In the genomic region with DNA sequence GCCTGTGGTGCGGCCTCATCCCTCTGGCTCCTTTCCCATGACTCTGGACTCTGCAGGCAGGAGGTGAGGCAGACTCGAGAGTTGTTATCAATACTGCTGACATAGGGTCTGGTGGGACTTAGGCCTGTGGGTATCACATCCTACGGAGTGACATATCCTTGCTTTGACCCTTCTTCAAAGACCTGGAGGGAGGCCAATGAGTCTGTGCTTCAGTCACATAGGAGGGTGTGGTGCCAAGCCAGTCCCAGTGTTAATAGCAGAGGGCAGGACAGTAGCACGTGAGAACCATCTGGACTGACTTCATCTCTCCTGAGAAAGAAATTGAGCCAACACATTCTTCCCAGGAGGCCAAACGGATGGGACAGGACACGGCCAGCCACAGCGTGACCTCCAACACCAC, we compare ENCODE assay signal across 14 mouse cellular contexts. TPM values are rescaled to one million over a fixed set of nuclear protein-coding genes. Genes with fewer than 3 reads are reported as not detected.
DNase-seq lines count a peak whose midpoint lies in the region; ATAC-seq and TF ChIP-seq lines count a peak whose summit lies in the region.
"Had no signal": no experiment of that assay in that cellular context is flagged by ENCODE, and none has a peak within 500 bp of the region (broad histone marks: within the 10 kb centered on the region; RNA-seq: fewer than 3 reads in every experiment).

No protein-coding gene starts in this region.

- TF ChIP-seq CTCF in heart, postnatal 0 days (IDR thresholded peaks at IDR 0.05; ENCODE audit: low read depth), result no peak

- H3K36me3 ChIP-seq in heart, embryonic 10.5 days, result peaks cover 37% of the 10 kb centered on the region
- H3K36me3 ChIP-seq in heart, postnatal 0 days (replicated peaks; ENCODE audit: control insufficient read depth, insufficient read depth, low read length), result peaks cover 28% of the 10 kb centered on the region
- H3K36me3 ChIP-seq in hindbrain, embryonic 11.5 days (ENCODE audit: control insufficient read depth, insufficient read depth, low read length), result 0 out of 2 replicates have a peak, but pooled peaks cover 3% of the 10 kb centered on the region

- no peaks in the 10 kb centered on the region for H3K9me3 ChIP-seq in heart, embryonic 10.5 days
- H3K9me3 ChIP-seq in heart, postnatal 0 days (replicated peaks; ENCODE audit: control insufficient read depth, low read length), result no peaks in the 10 kb centered on the region; the same call in 1 of the 2 replicates
- H3K9me3 ChIP-seq in hindbrain, embryonic 11.5 days (ENCODE audit: control insufficient read depth, low read length), result no peaks in the 10 kb centered on the region
- H3K9me3 ChIP-seq: limb, embryonic 10.5 days; liver, embryonic 15.5 days; midbrain, embryonic 12.5 days; neural tube, embryonic 12.5 days had no signal

- H3K27ac ChIP-seq in heart, embryonic 10.5 days, result no peak overlapping the region
- H3K27ac ChIP-seq in heart, postnatal 0 days (ENCODE audit: low read depth), result peak overlapping the region; percentile 50
- no peak overlapping the region for H3K27ac ChIP-seq in hindbrain, embryonic 11.5 days (ENCODE audit: low read depth, low read length)
- H3K27ac ChIP-seq: layer of hippocampus, adult 2 months; limb, embryonic 10.5 days; liver, embryonic 15.5 days; midbrain, embryonic 12.5 days; neural tube, embryonic 12.5 days had no signal

- peaks cover 8% of the 10 kb centered on the region; the same call in 1 of the 2 replicates for H3K4me1 ChIP-seq in heart, embryonic 10.5 days
- peaks cover 16% of the 10 kb centered on the region for H3K4me1 ChIP-seq in heart, postnatal 0 days (ENCODE audit: control insufficient read depth, insufficient read depth)
- H3K4me1 ChIP-seq in hindbrain, embryonic 11.5 days (replicated peaks; ENCODE audit: control insufficient read depth, insufficient read depth, low read length), result no peaks in the 10 kb centered on the region
- H3K4me1 ChIP-seq: liver, embryonic 15.5 days; midbrain, embryonic 12.5 days; neural tube, embryonic 12.5 days had no signal

- H3K9ac ChIP-seq in heart, postnatal 0 days (replicated peaks; ENCODE audit: low read depth, low read length), result no peak overlapping the region
- no peak overlapping the region for H3K9ac ChIP-seq in hindbrain, embryonic 11.5 days (ENCODE audit: low read depth, low read length)
- H3K9ac ChIP-seq: liver, embryonic 15.5 days; midbrain, embryonic 12.5 days; neural tube, embryonic 12.5 days had no signal

- DNase-seq in heart, adult 11 months, result peak; percentile 96
- DNase-seq in heart, embryonic 10.5 days (ENCODE audit: low spot score), result no peak
- peak; percentile 85 for DNase-seq in cerebellum, adult 11-12 months
- peak; percentile 68 to 79 for DNase-seq in cerebellum, postnatal 36 days
- peak; percentile 77 for DNase-seq in heart, postnatal 0 days (ENCODE audit: low spot score)
- no peak for DNase-seq in layer of hippocampus, adult 11-12 months (ENCODE audit: low spot score)
- DNase-seq in hindbrain, embryonic 11.5 days (ENCODE audit: low spot score), result no peak
- DNase-seq in layer of hippocampus, adult 18-20 months (ENCODE audit: low spot score in 2 of 2), result no peak

- no peak overlapping the region for H3K4me2 ChIP-seq in heart, postnatal 0 days (ENCODE audit: low read depth, low read length)
- H3K4me2 ChIP-seq in hindbrain, embryonic 11.5 days (replicated peaks; ENCODE audit: low read depth, low read length), result no peak overlapping the region
- H3K4me2 ChIP-seq: liver, embryonic 15.5 days; midbrain, embryonic 12.5 days; neural tube, embryonic 12.5 days had no signal

- no peak for TF ChIP-seq EP300 in heart, postnatal 0 days (IDR thresholded peaks at IDR 0.05; ENCODE audit: low read depth)

- no peak overlapping the region for H3K4me3 ChIP-seq in heart, embryonic 10.5 days
- H3K4me3 ChIP-seq in heart, postnatal 0 days (ENCODE audit: low read depth, low read length), result no peak overlapping the region
- H3K4me3 ChIP-seq in hindbrain, embryonic 11.5 days (ENCODE audit: low read depth, low read length), result no peak overlapping the region
- H3K4me3 ChIP-seq: layer of hippocampus, adult 2 months; limb, embryonic 10.5 days; liver, embryonic 15.5 days; midbrain, embryonic 12.5 days; neural tube, embryonic 12.5 days had no signal

- H3K27me3 ChIP-seq in heart, embryonic 10.5 days (ENCODE audit: insufficient read depth, poor library complexity, severe bottlenecking), result no peaks in the 10 kb centered on the region
- no peaks in the 10 kb centered on the region for H3K27me3 ChIP-seq in heart, postnatal 0 days (ENCODE audit: control insufficient read depth, insufficient read depth, low read length)
- no peaks in the 10 kb centered on the region for H3K27me3 ChIP-seq in hindbrain, embryonic 11.5 days (ENCODE audit: control insufficient read depth, insufficient read depth, low read length)
- H3K27me3 ChIP-seq: liver, embryonic 15.5 days; midbrain, embryonic 12.5 days; neural tube, embryonic 12.5 days had no signal

- peak; percentile 87 for ATAC-seq in heart, postnatal 0 days (ENCODE audit: insufficient read depth, low read depth)
- ATAC-seq in hindbrain, embryonic 11.5 days (ENCODE audit: low FRiP score), result no peak
- ATAC-seq: intestine, embryonic 16.5 days had no signal

- WGBS in heart, embryonic 10.5 days, result 56% methylated on average over 7 of the region's 7 CpGs
- WGBS in heart, postnatal 0 days, result 16% methylated on average over 7 of the region's 7 CpGs
- 81% methylated on average over 7 of the region's 7 CpGs for whole genome bisulfite sequencing in hindbrain, embryonic 11.5 days

RNA-seq across cellular contexts. Expression of a gene that starts 28.1 kb away (rescaled TPM):
- polyA plus RNA-seq in heart, embryonic 10.5 days (2016; fragmentation: Nextera tagmentation; extraction: Ambion mirVana), result 6.7 and 8.0 TPM in 2 replicates
- total RNA-seq in heart, postnatal 0 days (2014; rRNA removed; ENCODE audit: low replicate concordance), result 5.3 and 5.5 TPM in 2 replicates
- polyA plus RNA-seq in heart, postnatal 0 days (2015; fragmentation: Nextera tagmentation; extraction: Ambion mirVana), result 4.2 and 4.3 TPM in 2 replicates
- polyA plus RNA-seq in hindbrain, embryonic 11.5 days (2014; fragmentation: Nextera tagmentation; extraction: Ambion mirVana), result 5.4 and 5.8 TPM in 2 replicates
- 1 to 10 TPM; 2.6 to 2.9 TPM for total RNA-seq in layer of hippocampus, adult 18-20 months (2021)

Comparison
In these comparisons a context has a peak if more than half of its experiments do, and no peak if none do; other contexts are left out.
1. DNase-seq: peak in heart, adult 11 months (single experiment), cerebellum, adult 11-12 months (single experiment), cerebellum, postnatal 36 days (2 of 2) and heart, postnatal 0 days (single experiment); none in heart, embryonic 10.5 days (single experiment), layer of hippocampus, adult 11-12 months (single experiment), hindbrain, embryonic 11.5 days (single experiment) and layer of hippocampus, adult 18-20 months (0 of 2).